Mouse (Mus musculus) cortical plate, adult 2 months (tissue): ENCODE measurements at regions not wholly inside any gene's neighbourhood (a gene's known extent, or its start where the extent isn't known, plus 50 kb on each side); places are given as distances from the start of the nearest gene placed in this dataset.

Experiments
- CTCF ChIP-seq: fragments of 200-500 bp; IDR thresholded peaks from 2 replicates; pipeline ENCODE4 v1.5.1; 2011; ENCODE audit warnings: mild to moderate bottlenecking, control low read depth, low read length; ENCODE audit not compliant: insufficient read depth; ENCODE audit errors: extremely low read depth
- POLR2A ChIP-seq: fragments of 200-500 bp; IDR thresholded peaks from 2 replicates; pipeline ENCODE4 v1.6.1; 2011; ENCODE audit warnings: mild to moderate bottlenecking, low read length, control low read depth; ENCODE audit not compliant: insufficient read depth; ENCODE audit errors: extremely low read depth

DNA sequence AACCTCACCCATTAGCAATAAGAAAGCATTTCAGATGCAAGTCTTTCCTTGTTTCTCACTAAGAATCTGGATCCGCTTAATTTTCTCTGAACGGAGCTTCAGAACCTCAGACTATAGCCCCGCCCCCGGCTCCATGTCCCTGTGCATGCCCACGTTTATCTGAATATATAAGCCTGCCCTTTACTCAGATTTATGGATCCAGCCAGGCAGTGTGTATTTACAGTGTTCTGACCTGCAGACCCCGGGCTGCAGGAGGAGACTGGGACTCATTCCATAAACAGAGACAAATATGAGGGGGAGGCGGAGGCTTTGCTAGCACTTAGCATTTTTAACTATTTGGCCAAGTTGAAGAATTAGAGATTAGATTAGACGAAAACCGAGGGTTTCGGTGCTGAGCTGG is 272.9 kb downstream of the Meis1 start:
- no peak for TF ChIP-seq POLR2A
- TF ChIP-seq CTCF = no peak
